Mouse (Mus musculus) cerebellum, postnatal 36 days (tissue): ENCODE measurements at regions not wholly inside any gene's neighbourhood (a gene's known extent, or its start where the extent isn't known, plus 50 kb on each side); places are given as distances from the start of the nearest gene placed in this dataset.

Experiments used
- DNase-seq, 2 experiments: peaks; one replicate each; pipeline ENCODE4 v3.0.0; 2021 to 2022; ENCODE audit warnings: mixed read lengths in 2 of 2

DNA sequence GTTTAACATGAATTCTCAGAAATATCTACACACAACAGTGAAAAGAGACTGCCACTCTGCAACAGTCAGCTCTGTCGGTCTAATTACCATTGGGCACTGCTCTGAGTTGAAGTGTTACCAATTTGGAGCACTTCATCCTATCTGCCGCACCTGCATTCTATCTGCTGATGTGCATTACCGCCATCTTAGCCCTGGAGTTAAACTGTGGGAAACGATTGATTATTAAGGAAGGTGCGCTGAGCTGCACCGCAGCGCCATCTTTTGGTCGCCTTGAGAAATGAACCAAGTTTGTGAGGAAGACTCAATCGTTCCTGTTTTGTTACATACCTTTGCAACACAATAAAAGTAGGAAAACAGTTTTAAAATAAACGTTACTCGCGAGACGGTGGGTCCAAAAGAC is 110.5 kb downstream of the Rergl start:
- DNase-seq = peak; percentile 5 to 10

DNA sequence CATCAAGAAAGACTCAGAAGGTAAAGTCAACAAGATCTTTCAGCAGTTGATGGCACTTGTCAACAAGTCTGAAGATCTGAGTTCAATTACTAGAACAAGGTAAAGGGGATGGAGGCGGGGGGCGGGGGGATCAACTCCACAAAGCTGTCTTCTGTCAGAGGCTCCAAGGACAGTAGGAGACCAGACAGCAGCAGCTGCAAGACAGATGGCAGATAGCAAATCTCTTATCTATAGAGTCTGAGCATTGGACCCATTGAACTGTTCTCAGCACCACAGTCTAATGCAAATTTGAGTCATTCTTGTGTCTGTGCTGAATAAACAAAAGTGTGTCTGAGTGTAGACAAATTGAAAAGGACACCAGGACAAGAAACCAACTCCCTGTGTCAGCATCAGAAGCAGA is 150.8 kb downstream of the Rergl start:
- no peak for DNase-seq

GRCm38 (mm10) chr6:139325226-139325625 is 176.6 kb downstream of the Rergl start:
- DNase-seq = no peak

GRCm38 (mm10) chr6:139307651-139308050 is 194.1 kb downstream of the Rergl start:
- no peak for DNase-seq

DNA sequence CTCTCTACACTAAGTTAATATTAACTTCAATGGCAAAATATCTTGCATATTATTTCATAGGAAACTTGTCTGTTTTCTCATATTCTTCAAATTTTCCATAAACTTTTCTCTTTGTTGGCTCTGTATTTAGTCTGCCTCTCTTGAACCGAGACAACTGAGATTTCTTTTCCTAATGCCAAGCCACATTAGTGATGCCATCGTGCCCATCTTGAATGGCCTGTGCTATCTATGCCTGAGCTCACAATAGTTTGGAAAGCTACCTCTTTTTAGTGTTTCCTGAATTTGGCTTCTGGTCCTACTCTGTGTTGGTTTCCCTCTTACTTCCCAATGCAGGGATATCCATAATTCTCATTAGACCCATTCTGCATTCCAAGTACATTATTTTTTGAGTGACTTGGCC is 197.5 kb downstream of the Rergl start:
- no peak for DNase-seq

GRCm38 (mm10) chr6:139295701-139296100 is 206.1 kb downstream of the Rergl start:
- DNase-seq = no peak

DNA sequence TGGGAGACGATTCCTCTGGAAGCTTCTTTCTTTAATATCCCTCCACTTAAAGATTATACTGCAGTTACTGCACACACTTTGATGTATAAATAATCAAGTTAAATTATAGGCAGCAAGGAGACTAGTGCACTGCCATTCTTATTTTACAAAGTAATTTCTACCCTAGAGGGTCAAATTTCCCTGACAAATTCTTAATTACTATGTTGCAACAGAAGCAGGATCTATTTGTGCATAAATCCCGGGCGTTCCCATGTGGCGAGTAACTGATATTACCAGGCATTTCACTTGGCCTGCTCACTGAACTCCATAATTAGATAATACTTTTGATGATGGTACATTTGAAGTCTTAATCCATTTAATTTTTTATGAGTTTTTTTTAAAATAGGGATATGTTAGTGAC is 222.7 kb downstream of the Rergl start:
- no peak for DNase-seq

GRCm38 (mm10) chr6:139275512-139275911 is 226.3 kb downstream of the Rergl start:
- no peak for DNase-seq

DNA sequence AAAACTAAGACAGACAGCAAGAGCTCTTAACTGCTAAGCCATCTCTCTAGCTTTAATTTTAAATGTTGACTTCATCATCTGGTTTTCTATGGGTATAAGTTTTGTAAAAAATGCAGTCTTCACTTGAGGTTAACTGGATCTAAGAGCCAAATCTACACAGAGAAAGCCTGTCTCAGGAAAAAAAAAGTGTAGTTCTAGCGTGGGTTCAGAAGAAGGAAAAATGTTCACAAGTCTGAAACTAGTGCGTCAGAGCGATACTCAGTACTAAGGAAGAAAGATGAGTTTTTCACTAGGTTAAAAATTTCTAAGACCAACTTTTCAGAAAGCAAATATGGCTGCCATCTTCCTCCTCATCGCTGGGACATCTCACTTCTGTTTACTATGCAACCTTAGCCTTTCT is 248.1 kb downstream of the Rergl start:
- DNase-seq = no peak

- DNase-seq = peak; percentile 34 to 37
Observed at GRCm38 (mm10) chr6:139248920-139249547, 252.7 kb downstream of the Rergl start.

GRCm38 (mm10) chr6:139226127-139226526 is 275.6 kb downstream of the Rergl start:
- no peak for DNase-seq

DNA sequence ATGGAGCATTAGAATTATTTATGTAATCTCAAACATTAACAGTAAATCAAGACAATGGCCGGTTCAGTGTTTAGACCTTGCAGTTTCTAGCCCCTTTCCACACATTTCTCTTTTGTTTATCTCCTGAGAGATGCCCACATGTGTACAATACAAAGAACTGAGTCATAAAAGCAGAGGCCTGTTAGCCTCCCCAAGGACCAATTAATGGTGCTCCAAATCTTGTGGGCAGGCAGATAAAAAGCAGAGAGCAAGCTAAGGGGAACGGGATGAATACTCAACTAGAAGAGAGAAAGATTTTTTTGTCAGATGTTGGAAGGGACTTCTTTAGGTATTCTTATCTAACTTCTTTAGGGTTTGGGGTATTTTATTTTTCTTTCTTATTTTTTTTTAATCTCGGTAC is 287.3 kb downstream of the Rergl start:
- no peak for DNase-seq

DNA sequence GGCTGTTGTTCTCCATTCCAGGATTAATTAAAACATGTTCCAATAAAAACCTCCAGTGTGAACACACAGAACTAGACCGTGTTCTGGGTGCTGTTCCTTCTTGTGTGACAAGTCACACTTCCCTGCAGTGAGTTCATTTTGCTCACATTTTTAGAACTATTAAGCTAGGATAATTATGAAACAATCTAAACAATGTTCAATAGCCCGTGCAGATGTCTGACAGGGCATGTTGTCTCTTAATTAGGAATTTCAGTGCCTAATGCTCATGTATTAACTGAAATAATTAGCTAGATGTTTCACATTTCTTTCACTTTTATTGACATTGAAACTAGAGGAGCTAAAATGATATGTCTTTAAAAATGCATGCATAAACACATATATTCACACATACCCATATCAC is 291.5 kb downstream of the Rergl start:
- DNase-seq = no peak

DNA sequence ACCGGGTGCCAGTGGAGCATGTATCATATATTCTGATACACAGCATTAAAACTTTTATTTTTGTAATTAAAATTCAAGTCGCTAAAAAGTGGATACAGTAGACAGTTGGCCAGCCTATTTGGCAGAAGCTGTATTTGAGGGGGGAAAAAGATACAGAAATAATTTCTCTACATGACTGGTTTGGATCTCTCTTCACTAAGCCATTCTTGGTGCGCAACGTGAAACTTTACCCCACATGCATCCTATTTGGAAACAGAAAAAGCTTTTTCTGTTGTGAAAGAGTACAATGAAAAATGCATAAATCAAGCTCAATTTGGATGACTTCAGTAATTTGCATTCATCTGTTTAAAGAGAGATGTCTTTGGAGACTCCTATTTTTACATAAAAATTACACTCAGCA is 303.2 kb downstream of the Rergl start:
- no peak for DNase-seq

DNA sequence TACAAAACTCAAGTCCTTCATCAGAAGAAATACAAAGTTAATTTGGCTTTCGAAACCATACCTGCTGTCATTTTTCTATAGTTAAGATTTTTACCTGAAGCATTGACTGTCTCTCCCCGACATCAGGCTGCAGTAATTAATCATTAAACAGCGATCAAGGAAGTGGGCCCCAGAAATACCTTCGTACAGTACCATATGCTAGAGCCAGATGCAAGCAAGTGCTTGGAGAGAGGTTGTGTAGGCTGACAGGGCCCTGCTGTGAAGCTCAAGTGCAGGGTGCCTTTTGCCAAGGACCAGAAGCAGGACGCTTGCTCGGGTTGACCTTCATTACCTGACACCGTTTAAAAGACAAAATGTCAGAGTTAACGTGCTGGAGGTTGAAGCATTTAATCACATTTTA is 315.3 kb downstream of the Rergl start:
- DNase-seq = no peak

GRCm38 (mm10) chr6:139160352-139160751 is 341.4 kb downstream of the Rergl start:
- no peak for DNase-seq

GRCm38 (mm10) chr6:139159741-139160140 is 342.0 kb downstream of the Rergl start:
- DNase-seq = no peak

DNA sequence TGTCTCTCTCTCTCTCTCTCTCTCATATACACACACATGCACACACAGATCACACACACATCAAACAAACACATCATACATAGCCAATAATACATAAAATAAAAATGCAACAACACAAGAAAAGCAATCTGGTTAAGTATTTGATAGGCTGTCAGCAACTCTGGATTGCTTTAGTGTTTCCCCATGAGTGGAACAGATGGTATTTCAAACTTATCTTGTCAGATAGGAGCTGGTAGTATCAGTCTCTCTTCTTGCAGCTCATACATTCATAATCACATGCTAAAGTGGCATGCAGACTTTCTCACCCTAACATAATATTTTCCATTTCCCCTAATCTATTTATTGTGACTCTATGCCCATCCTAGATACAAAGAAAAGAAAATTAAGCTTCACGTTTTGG is 347.0 kb downstream of the Rergl start:
- DNase-seq = no peak

DNA sequence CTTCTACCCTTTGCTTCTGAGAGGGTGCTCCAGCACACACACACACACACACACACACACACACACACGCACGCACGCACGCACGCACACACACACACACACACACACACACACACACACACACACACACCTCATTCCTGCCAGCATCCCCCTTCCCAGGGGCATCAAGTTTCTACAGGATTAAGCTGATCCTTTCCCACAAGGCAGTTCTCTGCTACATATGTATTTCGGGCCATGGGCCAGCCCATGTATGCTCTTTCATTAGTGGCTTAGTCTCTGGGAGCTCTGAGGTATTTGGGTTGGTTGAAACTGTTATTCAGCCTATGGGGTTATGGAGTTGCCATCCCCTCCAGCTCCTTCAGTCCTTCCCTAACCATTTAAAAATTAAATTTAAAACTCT is 366.1 kb downstream of the Rergl start:
- no peak for DNase-seq

DNA sequence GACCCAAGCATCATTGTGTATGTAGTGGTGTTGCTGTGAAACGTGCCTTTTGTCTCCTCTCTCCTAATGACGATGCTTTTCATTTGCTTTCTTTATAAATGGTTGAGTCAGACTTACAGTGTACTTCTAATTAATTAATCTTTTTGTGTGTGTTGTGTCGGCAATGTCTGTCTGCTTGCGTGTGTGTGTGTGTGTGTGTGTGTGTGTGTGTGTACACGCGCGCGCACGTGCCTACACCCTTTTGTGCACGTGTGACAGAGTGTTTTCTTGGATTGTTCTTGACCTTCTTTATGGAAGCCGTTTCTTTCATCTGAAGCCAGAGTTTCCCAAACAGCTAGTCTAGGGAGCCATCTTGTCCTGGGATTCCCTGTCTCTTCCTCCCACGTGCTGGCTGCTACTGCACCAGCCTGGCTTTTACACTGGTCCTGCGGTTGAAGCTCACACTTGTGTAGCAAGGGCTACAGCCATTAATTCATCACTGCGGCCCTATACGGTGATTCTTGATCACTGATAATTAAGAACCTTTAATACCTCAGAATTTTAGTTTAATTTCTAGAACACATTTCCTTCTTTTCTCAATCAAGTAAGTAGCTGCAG is 369.6 kb downstream of the Rergl start:
- DNase-seq = no peak

DNA sequence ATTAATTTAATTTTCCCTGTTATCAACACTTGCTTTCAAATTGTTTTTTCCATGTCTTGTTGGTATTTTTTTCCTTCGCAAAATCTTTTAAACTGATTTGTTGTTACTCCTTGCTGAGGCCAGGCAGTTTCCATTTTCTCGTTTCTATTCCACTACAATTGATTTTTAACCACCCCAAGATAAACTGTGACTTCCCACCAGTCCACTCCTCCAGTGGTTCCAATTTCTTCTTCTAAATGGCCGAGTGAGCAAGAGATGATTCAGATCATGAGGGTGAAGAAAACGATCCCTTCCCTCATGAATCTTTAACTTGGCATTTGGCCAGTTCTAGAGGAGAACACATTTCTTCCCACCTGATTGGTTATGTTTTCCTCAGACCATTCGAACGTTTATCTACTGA is 393.5 kb downstream of the Rergl start:
- DNase-seq = no peak

- DNase-seq = no peak
Observed at GRCm38 (mm10) chr6:139103397-139103796, 398.4 kb downstream of the Rergl start.

- DNase-seq = no peak
Observed at GRCm38 (mm10) chr6:139099273-139099672, 402.5 kb downstream of the Rergl start.

- no peak for DNase-seq
Observed at GRCm38 (mm10) chr6:139075433-139075832, 417.1 kb upstream of the Igbp1b start.

DNA sequence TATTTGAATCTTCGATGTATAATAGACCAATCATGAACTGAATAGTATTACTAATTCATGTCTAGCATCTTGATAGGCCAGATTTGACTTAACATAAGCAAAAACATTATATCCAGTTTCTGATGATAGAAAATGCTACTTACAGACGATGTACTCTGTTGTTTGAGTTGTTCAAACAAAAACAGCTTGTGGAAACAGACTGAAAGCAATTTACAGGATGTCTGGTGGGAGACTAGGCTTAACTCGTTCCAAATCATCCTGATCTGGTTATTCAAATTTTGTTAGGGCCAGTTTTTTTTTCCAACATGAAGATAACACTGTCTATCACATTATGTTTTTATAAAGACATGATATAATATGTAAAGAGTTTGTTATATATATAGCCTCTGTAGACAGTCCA is 369.4 kb upstream of the Igbp1b start:
- DNase-seq = no peak
